Mouse (Mus musculus): Measurements from ENCODE around the gene Ppp1r12b. TPM values are rescaled to one million over a fixed set of nuclear protein-coding genes. Genes with fewer than 3 reads are reported as not detected.
A peak's percentile ranks its signal among the peaks of the same experiment; 100 is the strongest.

The Ppp1r12b gene
- total and polyA plus RNA-seq, 3 experiments, result 4.7 to 7.8 TPM; not detected in 1

GRCm38 (mm10) chr1:135000527-135000926, 44.8 kb upstream of the Ppp1r12b start:
- TF ChIP-seq ZKSCAN1 (IDR thresholded peaks at IDR 0.05; ENCODE audit: low read depth, low read length) (no peak), ELF1 (IDR thresholded peaks at IDR 0.05; ENCODE audit: low read depth, low read length) (peak; percentile 80), POLR2A (IDR thresholded peaks at IDR 0.05; ENCODE audit: control insufficient read depth in 1 of 2, insufficient read depth in 1 of 2, low read depth in 1 of 2, low read length in 2 of 2, poor library complexity in 1 of 2) (peak in 1 of 2 experiments; percentile 43; a peak in 1 of 4 replicates), ZC3H11A (IDR thresholded peaks at IDR 0.05; ENCODE audit: low read depth, low read length) (no peak), HCFC1 (IDR thresholded peaks at IDR 0.05; ENCODE audit: low read depth, low read length) (peak; percentile 59)
- Histone ChIP-seq H3K27me3 (ENCODE audit: control insufficient read depth in 1 of 2, insufficient read depth in 2 of 2, low read length in 2 of 2) (peaks cover 0 to under 1% of the 10 kb centered on the region in 2 experiments; a peak in 3 of 4 replicates), H3K9ac (ENCODE audit: control insufficient read depth, low read depth, low read length, poor library complexity, severe bottlenecking) (no peak overlapping the region), H3K36me3 (ENCODE audit: control insufficient read depth in 1 of 2, insufficient read depth in 2 of 2, low read length in 2 of 2) (peaks cover 0 to 2% of the 10 kb centered on the region in 2 experiments; a peak in 1 of 4 replicates), H3K4me1 (ENCODE audit: control insufficient read depth in 1 of 2, insufficient read depth in 2 of 2, low read length in 2 of 2) (peaks cover 0 to 7% of the 10 kb centered on the region in 2 experiments; a peak in 3 of 4 replicates), H3K4me3 (ENCODE audit: control insufficient read depth in 1 of 2, insufficient read depth in 1 of 2, low read depth in 2 of 2, low read length in 2 of 2) (no peak overlapping the region), H3K79me2 (ENCODE audit: control insufficient read depth, insufficient read depth, low read length, poor library complexity) (no peaks in the 10 kb centered on the region), H3K27ac (ENCODE audit: control insufficient read depth, low read depth, low read length) (no peak overlapping the region), H3K9me3 (replicated peaks; ENCODE audit: insufficient read depth, low read length) (no peaks in the 10 kb centered on the region)
- peak; percentile 82 for DNase-seq (ENCODE audit: low read depth, low spot score)

- Histone ChIP-seq H3K79me2 (ENCODE audit: control insufficient read depth, insufficient read depth, low read length, poor library complexity) (no peaks in the 10 kb centered on the region), H3K27ac (ENCODE audit: control insufficient read depth, low read depth, low read length) (no peak overlapping the region), H3K4me1 (ENCODE audit: control insufficient read depth in 1 of 2, insufficient read depth in 2 of 2, low read length in 2 of 2) (peaks cover 0 to 7% of the 10 kb centered on the region in 2 experiments; a peak in 3 of 4 replicates), H3K4me3 (ENCODE audit: control insufficient read depth in 1 of 2, insufficient read depth in 1 of 2, low read depth in 2 of 2, low read length in 2 of 2) (no peak overlapping the region), H3K9me3 (replicated peaks; ENCODE audit: insufficient read depth, low read length) (no peaks in the 10 kb centered on the region), H3K27me3 (ENCODE audit: control insufficient read depth in 1 of 2, insufficient read depth in 2 of 2, low read length in 2 of 2) (peaks cover 1 to 2% of the 10 kb centered on the region in 2 experiments; a peak in 2 of 4 replicates), H3K36me3 (ENCODE audit: control insufficient read depth in 1 of 2, insufficient read depth in 2 of 2, low read length in 2 of 2) (peaks cover 0 to 2% of the 10 kb centered on the region in 2 experiments; a peak in 1 of 4 replicates), H3K9ac (ENCODE audit: control insufficient read depth, low read depth, low read length, poor library complexity, severe bottlenecking) (no peak overlapping the region)
- DNase-seq (ENCODE audit: low read depth, low spot score), result no peak
- TF ChIP-seq ZKSCAN1 (IDR thresholded peaks at IDR 0.05; ENCODE audit: low read depth, low read length) (no peak), CHD1 (IDR thresholded peaks at IDR 0.05; ENCODE audit: low read depth, low read length) (no peak), ZC3H11A (IDR thresholded peaks at IDR 0.05; ENCODE audit: low read depth, low read length) (no peak), KAT2A (conservative IDR thresholded peaks at IDR 0.05; ENCODE audit: low read depth, low read length) (no peak), CTCF (IDR thresholded peaks at IDR 0.05 in 2 of 3, conservative IDR thresholded peaks at IDR 0.05 in 1 of 3; ENCODE audit: control insufficient read depth in 1 of 3, insufficient read depth in 1 of 3, low read depth in 2 of 3, low read length in 3 of 3, poor library complexity in 1 of 3, severe bottlenecking in 1 of 3) (no peak), CHD2 (IDR thresholded peaks at IDR 0.05; ENCODE audit: low read length) (no peak), RAD21 (IDR thresholded peaks at IDR 0.05; ENCODE audit: low read depth, low read length) (no peak), RCOR1 (IDR thresholded peaks at IDR 0.05; ENCODE audit: low read depth, low read length) (no peak), MYC (IDR thresholded peaks at IDR 0.05; ENCODE audit: low read depth, low read length) (no peak), SMC3 (IDR thresholded peaks at IDR 0.05; ENCODE audit: low read depth, low read length) (no peak)
Measured at GRCm38 (mm10) chr1:134998231-134998630, 42.5 kb upstream of the Ppp1r12b start.

GRCm38 (mm10) chr1:134997568-134997967, 41.8 kb upstream of the Ppp1r12b start:
- peak; percentile 13 for DNase-seq (ENCODE audit: low read depth, low spot score)
- H3K36me3 ChIP-seq (ENCODE audit: control insufficient read depth in 1 of 2, insufficient read depth in 2 of 2, low read length in 2 of 2), result peaks cover 0 to 2% of the 10 kb centered on the region in 2 experiments; a peak in 1 of 4 replicates
- no peaks in the 10 kb centered on the region for H3K9me3 ChIP-seq (replicated peaks; ENCODE audit: insufficient read depth, low read length)
- no peaks in the 10 kb centered on the region for H3K79me2 ChIP-seq (ENCODE audit: control insufficient read depth, insufficient read depth, low read length, poor library complexity)
- no peak for TF ChIP-seq SIN3A (IDR thresholded peaks at IDR 0.05; ENCODE audit: low read length)
- TF ChIP-seq GABPA (IDR thresholded peaks at IDR 0.05; ENCODE audit: low read depth, low read length), result no peak
- TF ChIP-seq MAFK (IDR thresholded peaks at IDR 0.05; ENCODE audit: borderline replicate concordance, low read depth, low read length), result no peak
- no peak for TF ChIP-seq TCF12 (IDR thresholded peaks at IDR 0.05; ENCODE audit: low read depth, low read length)
- H3K27ac ChIP-seq (ENCODE audit: control insufficient read depth, low read depth, low read length), result no peak overlapping the region
- peaks cover 1 to 2% of the 10 kb centered on the region in 2 experiments; a peak in 2 of 4 replicates for H3K27me3 ChIP-seq (ENCODE audit: control insufficient read depth in 1 of 2, insufficient read depth in 2 of 2, low read length in 2 of 2)
- H3K4me3 ChIP-seq (ENCODE audit: control insufficient read depth in 1 of 2, insufficient read depth in 1 of 2, low read depth in 2 of 2, low read length in 2 of 2), result no peak overlapping the region
- peaks cover 0 to 7% of the 10 kb centered on the region in 2 experiments; a peak in 3 of 4 replicates for H3K4me1 ChIP-seq (ENCODE audit: control insufficient read depth in 1 of 2, insufficient read depth in 2 of 2, low read length in 2 of 2)
- no peak overlapping the region for H3K9ac ChIP-seq (ENCODE audit: control insufficient read depth, low read depth, low read length, poor library complexity, severe bottlenecking)

Data from MEL (cell line).